In genomic region chr8:77742395-77742794, GRCm38 (mm10) we compare ENCODE assay signal across 21 mouse cellular contexts. TPM values are rescaled to one million over a fixed set of nuclear protein-coding genes. Genes with fewer than 3 reads are reported as not detected.
"Had no signal": no experiment of that assay in that cellular context is flagged by ENCODE, and none has a peak within 500 bp of the region (broad histone marks: within the 10 kb centered on the region; RNA-seq: fewer than 3 reads in every experiment).

No protein-coding gene starts in this region.

- H3K9ac ChIP-seq: intestine, embryonic 15.5 days; kidney, embryonic 15.5 days; limb, embryonic 12.5 days; limb, embryonic 15.5 days; liver, embryonic 14.5 days; liver, postnatal 0 days; midbrain, embryonic 12.5 days; midbrain, embryonic 15.5 days; neural tube, embryonic 13.5 days had no signal

- H3K4me3 ChIP-seq: intestine, embryonic 15.5 days; kidney, embryonic 15.5 days; left cerebral cortex, adult 2 months; limb, embryonic 12.5 days; limb, embryonic 15.5 days; megakaryocyte, embryonic 14.5 days; midbrain, embryonic 12.5 days; midbrain, embryonic 15.5 days; neural tube, embryonic 13.5 days had no signal

- H3K4me2 ChIP-seq: intestine, embryonic 15.5 days; kidney, embryonic 15.5 days; limb, embryonic 12.5 days; limb, embryonic 15.5 days; liver, embryonic 11.5 days; midbrain, embryonic 12.5 days; midbrain, embryonic 15.5 days; neural tube, embryonic 13.5 days had no signal

- DNase-seq: kidney, adult 11 months; kidney, adult 8-10 months; kidney, postnatal 10 days; kidney, postnatal 36 days; layer of hippocampus, postnatal 36 days; liver, postnatal 0 days; thymus, adult 18-20 months; thymus, postnatal 36 days had no signal

- H3K27me3 ChIP-seq: intestine, embryonic 15.5 days; kidney, embryonic 15.5 days; limb, embryonic 12.5 days; limb, embryonic 15.5 days; megakaryocyte, embryonic 14.5 days; midbrain, embryonic 12.5 days; midbrain, embryonic 15.5 days; neural tube, embryonic 13.5 days had no signal

- H3K4me1 ChIP-seq: limb, embryonic 12.5 days; limb, embryonic 15.5 days; megakaryocyte, embryonic 14.5 days; midbrain, embryonic 12.5 days; midbrain, embryonic 15.5 days; neural tube, embryonic 13.5 days had no signal

- H3K27ac ChIP-seq: intestine, embryonic 15.5 days; kidney, embryonic 15.5 days; left cerebral cortex, adult 2 months; limb, embryonic 12.5 days; limb, embryonic 15.5 days; liver, embryonic 14.5 days; macrophage; midbrain, embryonic 12.5 days; midbrain, embryonic 15.5 days; neural tube, embryonic 13.5 days had no signal

- H3K9me3 ChIP-seq: intestine, embryonic 15.5 days; kidney, embryonic 15.5 days; limb, embryonic 12.5 days; limb, embryonic 15.5 days; midbrain, embryonic 12.5 days; midbrain, embryonic 15.5 days; neural tube, embryonic 13.5 days had no signal

- H3K36me3 ChIP-seq: intestine, embryonic 15.5 days; kidney, embryonic 15.5 days; limb, embryonic 12.5 days; limb, embryonic 15.5 days; midbrain, embryonic 12.5 days; midbrain, embryonic 15.5 days; neural tube, embryonic 13.5 days had no signal

- ATAC-seq: intestine, embryonic 15.5 days; liver, postnatal 0 days; lung, postnatal 0 days; midbrain, embryonic 15.5 days had no signal

RNA-seq across cellular contexts. Expression of gene Ednra, which starts 18.1 kb away (rescaled TPM):
- polyA plus RNA-seq: macrophage had no signal
